Mouse (Mus musculus) heart, adult 11 months (tissue): ENCODE data around the gene Gm45902.

Experiments used
- DNase-seq: peaks from one replicate; pipeline ENCODE4 v3.0.0; 2022

Gene Gm45902

DNA sequence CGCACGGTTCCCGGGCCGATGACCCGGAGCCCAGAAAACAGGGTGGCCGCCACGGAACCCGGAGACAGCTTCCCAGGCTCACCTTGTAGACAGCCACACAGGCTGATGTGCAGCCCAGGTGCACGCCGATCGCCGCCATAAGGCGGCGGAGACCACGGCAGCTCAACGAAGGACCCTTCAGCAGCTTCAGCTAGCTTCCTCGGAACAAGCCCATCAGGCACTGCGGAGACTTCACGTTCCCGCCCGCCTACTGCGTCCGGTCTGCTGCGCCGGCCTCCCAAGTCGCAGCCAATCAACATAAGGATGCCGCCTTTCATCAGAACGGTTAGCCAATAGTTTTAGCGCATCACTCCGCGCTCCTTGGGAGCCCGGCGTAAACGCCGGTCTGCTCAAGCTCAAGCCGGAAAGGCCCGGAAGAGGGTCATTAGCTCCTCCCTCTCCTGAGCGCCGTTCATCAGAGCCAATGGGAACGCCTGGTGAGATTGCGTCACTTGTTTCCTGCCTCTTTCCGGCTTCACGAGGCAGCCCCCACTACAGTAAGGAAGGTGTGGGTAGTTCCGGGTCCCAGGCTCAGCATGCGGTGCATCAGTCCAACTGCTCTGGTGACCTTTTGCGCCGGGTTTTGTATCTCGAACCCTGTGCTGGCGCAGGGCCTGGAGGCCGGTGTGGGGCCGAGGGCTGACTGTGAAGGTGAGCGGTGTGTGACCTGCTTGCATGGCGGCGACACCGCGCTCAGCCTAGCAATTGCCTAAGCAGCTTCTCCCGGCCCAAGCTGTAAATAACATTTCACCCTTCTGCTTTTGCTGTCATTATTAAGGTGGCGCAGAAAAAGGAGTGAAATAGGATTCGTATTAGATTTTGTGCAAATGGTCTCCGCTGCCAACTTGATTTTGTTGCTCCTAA is at the start of gene Gm45902, which contains the start of the genes Hspa14 and Cdnf:
TSS of gene Gm45902 (minus strand) at position 239 of the 903 bp plus-strand sequence.
TSS of gene Hspa14 (minus strand) at position 263 of the 903 bp plus-strand sequence.
TSS of gene Cdnf (plus strand) at position 479 of the 903 bp plus-strand sequence.
- peak; percentile 100 for DNase-seq

DNA sequence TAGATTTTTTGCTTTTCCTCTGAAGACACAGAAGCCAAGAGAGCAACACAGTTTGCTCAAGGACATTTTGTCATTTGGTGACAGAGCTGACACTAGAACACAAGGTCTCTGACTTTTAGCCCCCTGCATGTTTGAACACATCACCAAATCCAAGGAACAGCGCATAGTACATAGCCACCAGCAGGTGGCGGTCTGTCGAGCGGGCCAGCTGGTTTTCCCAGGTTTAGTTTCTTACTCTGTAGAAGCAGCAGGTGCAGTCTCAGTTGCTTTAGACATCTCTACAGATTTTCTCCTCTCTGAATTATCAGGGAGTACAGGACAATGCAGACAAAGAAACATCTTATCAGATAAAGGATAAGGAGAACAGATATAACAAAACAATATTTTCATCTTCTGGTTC is 34.0 kb upstream of the Gm45902 start:
- DNase-seq: no peak

DNA sequence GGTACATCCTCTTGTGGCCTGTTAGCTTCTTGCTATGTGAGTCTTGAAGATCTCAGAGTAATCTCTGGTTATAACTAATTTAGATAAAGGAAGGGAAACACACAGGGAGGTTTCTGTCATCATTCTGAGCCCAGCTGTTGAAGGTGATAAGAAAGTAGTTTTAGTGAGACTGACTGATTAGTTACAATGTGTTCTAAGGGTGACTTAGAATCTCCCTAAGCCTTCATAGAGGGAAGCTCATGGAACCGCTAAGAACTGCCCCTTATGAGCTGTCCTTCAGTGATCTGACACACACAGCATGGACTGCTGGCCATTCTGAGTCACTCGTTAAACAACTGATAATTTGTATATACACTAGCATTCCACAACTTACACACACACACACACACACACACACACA is 33.5 kb upstream of the Gm45902 start:
- no peak for DNase-seq

DNA sequence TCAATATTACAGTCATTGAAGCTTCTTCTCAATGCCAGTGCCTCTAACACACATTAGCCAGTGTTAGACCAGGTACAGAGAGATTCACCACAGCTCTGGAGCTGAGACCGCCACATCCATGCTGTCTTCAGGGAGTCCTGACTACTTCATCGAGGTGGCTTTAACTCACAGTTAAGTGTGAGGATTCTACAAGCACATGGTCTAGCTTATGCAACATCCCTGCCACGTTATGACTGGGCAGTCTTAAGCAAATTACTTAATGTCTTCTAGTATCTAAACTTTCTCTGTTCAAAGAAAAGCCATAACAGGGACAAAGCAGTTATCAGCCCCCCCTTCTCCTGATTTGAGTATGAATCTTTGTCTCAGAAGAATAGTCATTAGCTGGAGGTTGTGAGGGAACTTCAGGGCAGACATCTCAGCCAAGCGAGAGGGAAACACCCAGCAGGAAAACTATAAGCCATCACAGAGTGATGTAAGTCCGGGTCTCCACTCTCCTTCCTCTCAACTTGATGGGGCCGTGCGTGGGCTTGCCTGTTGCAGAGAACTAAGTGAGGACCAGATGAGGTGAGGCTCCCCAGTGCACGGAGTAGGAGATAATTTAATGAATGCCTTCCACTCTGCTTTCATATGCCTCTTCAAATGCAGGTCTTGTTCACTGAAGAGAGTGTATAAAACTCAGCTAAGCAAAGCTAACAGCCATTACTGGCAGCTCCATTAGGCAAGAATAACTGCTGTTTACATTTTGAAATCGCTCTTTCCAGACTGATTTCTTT is 28.9 kb upstream of the Gm45902 start:
- no peak for DNase-seq

DNA sequence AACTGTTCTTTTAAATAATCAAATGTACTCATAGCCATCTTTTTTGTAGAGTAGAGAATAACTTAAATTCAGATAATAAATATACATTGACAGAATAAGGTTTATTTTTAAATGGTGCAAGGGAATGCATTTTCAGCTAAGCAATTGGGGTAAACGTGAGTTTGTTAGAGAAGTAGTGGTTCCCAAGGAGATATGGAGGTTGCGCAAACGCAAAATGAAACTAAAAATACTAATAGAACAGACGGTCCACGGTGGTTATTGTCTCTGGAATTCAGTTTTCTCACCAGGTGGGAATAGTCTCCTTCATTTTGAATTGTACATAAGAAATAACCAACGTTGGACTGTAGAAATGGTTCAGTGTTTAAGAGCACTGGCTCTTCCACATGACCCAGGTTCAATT is 13.7 kb upstream of the Gm45902 start:
- no peak for DNase-seq

DNA sequence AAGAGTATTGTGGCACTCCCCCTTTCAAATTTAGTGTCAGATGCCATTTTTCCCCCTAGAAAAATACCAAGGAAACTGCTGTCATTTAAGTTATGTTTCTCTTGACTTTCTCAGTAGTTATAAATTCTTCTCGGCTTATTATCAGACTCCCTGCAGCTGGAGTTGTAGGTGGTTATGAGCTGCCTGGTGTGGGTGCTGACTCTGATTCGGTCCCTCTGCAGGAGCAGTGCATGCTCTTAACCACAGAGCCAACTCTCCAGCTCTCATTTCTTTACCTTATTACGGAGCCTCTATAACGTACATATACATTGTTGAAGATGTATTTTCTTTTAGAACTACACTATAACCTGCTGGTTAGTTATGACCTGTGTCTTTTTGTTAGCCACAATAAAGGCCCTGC is 10.0 kb upstream of the Gm45902 start:
- no peak for DNase-seq

DNA sequence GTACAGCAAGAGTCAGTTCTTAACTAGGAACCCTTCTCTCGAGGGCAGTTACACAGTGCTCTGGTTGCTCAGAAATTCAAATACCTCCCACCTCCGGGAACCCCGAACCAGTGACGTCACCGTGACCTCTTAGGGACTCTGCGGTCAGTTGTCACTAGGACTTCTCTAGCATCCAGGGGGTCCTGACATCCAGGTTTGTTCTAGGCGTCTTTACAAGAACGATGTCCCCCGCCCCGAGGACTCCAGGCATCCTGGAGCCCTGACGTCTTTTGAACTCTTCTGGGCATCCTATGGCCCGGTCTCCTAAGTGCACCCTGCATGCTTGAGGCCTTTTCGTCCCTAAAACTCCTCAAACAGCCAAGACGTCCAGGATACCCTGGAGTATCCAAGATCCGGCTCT is 514 bp downstream of the Gm45902 start:
- DNase-seq: no peak

DNA sequence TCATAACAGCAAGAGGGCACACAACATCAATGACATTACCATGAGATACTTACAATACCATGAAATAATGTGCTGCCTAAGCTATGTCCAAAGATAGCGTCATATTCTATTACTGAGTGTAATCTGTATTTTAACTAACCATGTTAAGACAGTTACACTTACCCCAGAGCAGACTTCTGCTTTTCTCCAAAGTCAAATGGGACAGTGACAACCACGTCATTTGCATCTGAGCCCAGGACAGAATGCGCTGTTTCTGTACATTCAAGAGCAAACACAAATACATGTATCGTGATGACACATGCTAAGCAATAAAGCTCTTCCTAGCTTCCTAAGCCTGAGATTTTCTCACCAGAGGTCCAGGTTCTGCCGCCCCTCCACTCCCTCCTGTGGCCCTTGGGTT is 11.7 kb downstream of the Gm45902 start:
- DNase-seq: no peak

DNA sequence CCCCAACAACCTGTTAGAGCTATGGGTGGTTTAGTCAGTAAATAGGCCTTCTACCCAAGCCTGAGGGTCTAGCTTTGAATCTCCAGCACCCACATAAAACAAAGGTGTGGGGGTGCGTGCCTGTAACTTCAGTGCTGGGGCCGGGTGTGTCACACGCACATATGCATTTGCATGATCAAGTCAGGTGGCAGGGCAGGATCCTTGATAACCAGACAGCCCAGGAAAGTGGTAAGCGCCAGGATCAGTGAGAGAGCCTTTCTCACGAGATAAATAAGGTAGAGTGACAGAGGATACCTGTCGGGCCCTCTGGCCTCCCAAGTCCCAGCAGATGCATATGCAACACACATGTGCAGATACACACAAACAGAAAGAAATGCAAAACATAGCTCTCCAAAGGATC is 13.0 kb downstream of the Gm45902 start:
- no peak for DNase-seq

DNA sequence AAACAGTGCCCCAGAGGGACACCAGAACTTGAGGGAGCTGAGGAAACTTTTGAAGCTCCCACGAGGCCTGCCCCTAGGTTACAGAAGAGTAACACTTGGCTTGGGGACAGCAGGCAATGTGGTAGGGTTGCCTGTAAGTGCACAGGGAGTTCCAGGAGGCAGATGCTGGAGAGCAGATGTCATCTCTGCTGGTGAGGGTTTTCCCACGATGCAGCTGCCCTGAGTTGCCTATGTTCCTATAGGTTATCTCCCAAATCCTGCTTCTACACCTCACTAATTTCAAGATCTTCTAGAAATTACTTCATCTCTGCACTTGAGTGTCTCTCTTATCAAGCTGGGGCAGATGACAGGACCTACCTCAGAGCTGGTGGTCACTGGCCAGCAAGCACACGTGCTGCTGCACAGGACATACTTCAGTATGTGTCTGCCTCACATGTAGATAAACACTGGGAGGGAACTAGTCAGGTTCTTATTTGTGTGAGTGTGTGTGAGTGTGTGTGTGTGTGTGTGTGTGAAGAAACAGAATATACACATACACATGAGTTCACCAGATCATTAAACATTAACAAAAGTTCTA is 18.7 kb downstream of the Gm45902 start:
- DNase-seq: no peak

DNA sequence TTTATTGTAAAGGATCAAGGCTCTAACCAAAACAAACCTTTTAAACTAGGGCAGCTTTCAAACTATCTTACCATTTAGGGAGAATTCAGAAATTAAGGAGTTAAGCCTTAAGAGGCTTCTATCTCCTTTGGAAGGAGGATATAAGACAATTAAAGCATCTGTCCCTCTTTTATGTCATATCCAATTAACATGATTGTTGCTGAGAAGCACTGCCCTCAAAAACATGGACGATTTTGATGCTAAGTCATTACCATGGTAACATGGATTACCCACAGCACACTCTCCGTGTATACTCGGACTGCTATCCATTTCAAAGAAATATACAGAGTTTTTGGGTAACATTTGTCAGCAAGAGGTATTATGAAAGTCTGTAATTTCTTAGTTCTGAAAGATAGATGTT is 22.8 kb downstream of the Gm45902 start:
- no peak for DNase-seq

DNA sequence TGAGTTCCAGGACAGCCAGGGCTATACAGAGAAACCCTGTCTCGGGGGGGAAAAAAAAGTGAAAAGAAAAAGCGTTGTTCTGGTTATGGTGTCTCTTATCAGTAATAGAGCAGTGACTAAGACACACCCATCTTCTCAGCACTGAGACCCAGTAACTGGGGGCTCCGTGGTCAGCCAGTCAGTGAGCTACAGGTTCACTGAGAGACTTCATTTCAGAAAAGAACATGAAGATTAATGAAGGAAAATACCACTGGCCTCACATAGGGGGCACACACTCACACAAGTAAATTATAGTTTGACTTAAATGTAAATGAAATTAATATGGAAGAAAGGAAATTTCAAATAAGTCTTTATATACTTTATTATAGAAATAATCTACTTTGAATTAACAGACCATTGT is 32.4 kb downstream of the Gm45902 start:
- no peak for DNase-seq

DNA sequence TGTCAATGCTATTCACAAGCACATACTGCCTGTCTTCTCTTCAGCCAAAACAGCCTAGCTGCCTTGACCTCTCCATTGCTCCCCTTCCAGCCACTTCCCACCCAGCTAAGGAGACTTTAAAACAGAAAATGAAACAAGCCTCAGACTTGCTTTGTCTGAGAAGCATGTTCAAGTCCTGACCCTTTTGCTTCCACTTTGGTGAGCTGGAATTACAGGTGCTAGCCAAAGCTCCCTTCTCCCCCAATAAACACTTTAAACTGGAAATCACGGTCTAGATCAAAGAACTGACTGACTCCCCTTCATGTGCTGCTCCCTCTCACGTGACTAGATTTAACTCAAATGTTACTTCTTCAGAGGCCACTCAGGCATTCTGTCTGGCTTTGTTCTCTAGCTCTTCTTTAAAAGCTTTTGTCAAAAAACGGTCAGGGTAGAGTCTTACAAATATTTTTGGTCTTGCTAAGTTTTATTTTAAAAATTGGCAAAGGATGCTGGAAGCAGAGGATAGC is 36.8 kb downstream of the Gm45902 start:
- peak; percentile 85 for DNase-seq

DNA sequence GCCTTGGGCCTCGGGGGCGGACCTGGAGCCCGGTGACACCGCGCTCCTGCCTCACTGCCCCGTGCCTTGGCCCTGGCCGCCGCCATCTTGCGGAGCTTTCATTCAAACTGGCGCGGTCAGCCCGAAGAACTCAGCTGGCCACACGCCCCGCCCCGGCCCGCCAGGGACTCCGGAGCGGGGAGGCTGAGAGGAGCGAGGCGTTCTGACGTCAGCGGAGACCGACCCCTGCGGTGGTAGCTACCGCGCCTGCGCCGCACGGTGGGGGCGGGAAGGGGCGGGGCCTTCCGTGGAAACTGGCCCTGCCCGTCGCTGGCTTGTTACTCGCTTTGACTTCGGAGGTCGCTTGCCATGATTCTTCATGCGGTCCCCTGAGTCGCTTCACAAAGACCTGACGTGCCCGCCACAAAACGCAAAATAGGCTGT is 37.7 kb downstream of the Gm45902 start, which contains the start of gene Suv39h2:
TSS of gene Suv39h2 (minus strand) at position 171 of the 423 bp plus-strand sequence.
- peak; percentile 100 for DNase-seq

DNA sequence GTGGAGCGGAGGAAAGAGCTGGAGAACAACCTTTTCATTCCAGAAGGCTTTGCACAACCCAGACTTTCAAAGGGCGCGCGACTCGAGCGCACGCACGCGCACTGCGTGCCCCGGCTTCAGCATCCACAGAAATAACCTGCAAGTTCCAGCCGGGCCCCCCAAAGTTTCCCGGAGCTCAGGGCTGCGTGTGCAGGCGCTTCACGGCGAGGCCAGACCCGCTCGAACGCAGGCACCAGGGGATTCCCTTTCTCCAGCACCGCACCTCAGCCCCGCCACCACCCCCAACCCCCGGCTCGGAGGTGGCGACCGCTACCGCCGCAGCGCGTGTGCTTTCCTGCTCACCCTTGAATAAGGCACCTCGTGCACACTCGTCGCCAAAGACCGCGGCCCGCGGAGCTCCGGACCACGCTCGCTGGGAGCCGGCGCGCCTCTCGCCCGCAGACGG is 38.2 kb downstream of the Gm45902 start:
- peak; percentile 93 for DNase-seq

DNA sequence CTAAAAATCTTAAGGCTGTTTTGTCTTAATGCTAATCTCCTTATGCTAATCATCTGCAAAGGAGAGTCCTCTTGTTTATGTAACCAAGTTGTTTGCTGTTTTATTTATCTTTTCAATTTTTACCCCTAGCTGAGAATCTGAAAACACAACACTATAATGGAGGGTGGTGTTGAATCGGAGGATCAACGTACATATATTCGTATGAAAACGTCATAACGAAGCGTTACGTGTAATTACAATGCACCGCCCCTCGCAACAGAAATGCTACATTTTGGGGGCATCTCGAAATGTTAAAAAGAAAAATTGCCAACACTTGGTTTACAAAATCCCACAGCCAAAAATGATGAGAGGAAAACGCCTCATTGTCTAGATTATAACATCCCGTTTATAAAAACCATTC is 38.7 kb downstream of the Gm45902 start:
- no peak for DNase-seq

DNA sequence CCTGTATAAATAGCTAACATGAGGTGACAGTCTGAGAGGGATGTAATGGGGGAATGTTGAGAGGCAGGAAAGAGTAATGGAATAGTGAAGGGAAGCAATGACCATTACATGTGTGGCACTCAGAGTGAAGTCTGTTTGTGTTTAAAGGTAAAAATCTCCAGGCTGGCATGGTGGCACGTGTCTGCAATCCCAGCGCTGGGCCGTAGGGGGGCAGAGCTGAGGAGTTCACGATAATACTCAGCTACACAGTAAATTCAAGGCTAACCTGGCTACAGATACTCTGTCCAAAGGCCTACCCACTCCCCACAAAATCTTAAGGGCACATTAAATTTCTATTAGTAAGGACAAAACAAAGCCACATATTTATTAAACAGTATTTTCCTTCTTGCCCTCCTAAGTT is 56.0 kb downstream of the Gm45902 start:
- DNase-seq: peak; percentile 50
